Mouse (Mus musculus): ENCODE measurements around the gene Mipep.

Mipep gene

GRCm38 (mm10) chr14:60845261-60846045 is 61.1 kb downstream of the Mipep start:
- no peak for DNase-seq (ENCODE audit: low read depth, low spot score)
- Histone ChIP-seq H3K36me3 (ENCODE audit: control insufficient read depth, insufficient read depth, low read length, poor library complexity, severe bottlenecking) (0 out of 2 replicates have a peak, but pooled peaks cover 2% of the 10 kb centered on the region), H3K27me3 (ENCODE audit: control insufficient read depth, insufficient read depth, low read length, poor library complexity, severe bottlenecking) (no peaks in the 10 kb centered on the region)

- no peaks in the 10 kb centered on the region for H3K27me3 ChIP-seq (ENCODE audit: control insufficient read depth, insufficient read depth, low read length, poor library complexity, severe bottlenecking)
- H3K36me3 ChIP-seq (ENCODE audit: control insufficient read depth, insufficient read depth, low read length, poor library complexity, severe bottlenecking): 0 out of 2 replicates have a peak, but pooled peaks cover 2% of the 10 kb centered on the region
- no peak for DNase-seq (ENCODE audit: low read depth, low spot score)
Measured at GRCm38 (mm10) chr14:60846174-60846573, 61.8 kb downstream of the Mipep start.

GRCm38 (mm10) chr14:60848194-60848593 is 63.8 kb downstream of the Mipep start:
- Histone ChIP-seq H3K27me3 (ENCODE audit: control insufficient read depth, insufficient read depth, low read length, poor library complexity, severe bottlenecking) (no peaks in the 10 kb centered on the region), H3K36me3 (ENCODE audit: control insufficient read depth, insufficient read depth, low read length, poor library complexity, severe bottlenecking) (0 out of 2 replicates have a peak, but pooled peaks cover 2% of the 10 kb centered on the region)
- no peak for DNase-seq (ENCODE audit: low read depth, low spot score)

GRCm38 (mm10) chr14:60850101-60850500 is 65.7 kb downstream of the Mipep start:
- DNase-seq (ENCODE audit: low read depth, low spot score): no peak
- H3K27me3 ChIP-seq (ENCODE audit: control insufficient read depth, insufficient read depth, low read length, poor library complexity, severe bottlenecking): no peaks in the 10 kb centered on the region
- peaks cover 4% of the 10 kb centered on the region; the same call in 1 of the 2 replicates for H3K36me3 ChIP-seq (ENCODE audit: control insufficient read depth, insufficient read depth, low read length, poor library complexity, severe bottlenecking)

GRCm38 (mm10) chr14:60851632-60852031 is 67.3 kb downstream of the Mipep start:
- DNase-seq (ENCODE audit: low read depth, low spot score): no peak
- no peaks in the 10 kb centered on the region for H3K27me3 ChIP-seq (ENCODE audit: control insufficient read depth, insufficient read depth, low read length, poor library complexity, severe bottlenecking)

GRCm38 (mm10) chr14:60856199-60856912 is 72.0 kb downstream of the Mipep start:
- DNase-seq (ENCODE audit: low read depth, low spot score): no peak
- Histone ChIP-seq H3K27me3 (ENCODE audit: control insufficient read depth, insufficient read depth, low read length, poor library complexity, severe bottlenecking) (no peaks in the 10 kb centered on the region), H3K36me3 (ENCODE audit: control insufficient read depth, insufficient read depth, low read length, poor library complexity, severe bottlenecking) (peaks cover 2% of the 10 kb centered on the region; the same call in 1 of the 2 replicates)

More at GRCm38 (mm10) chr14:60851632-60852031, 67.3 kb downstream of the Mipep start:
- peaks cover 4% of the 10 kb centered on the region; the same call in 1 of the 2 replicates for H3K36me3 ChIP-seq (ENCODE audit: control insufficient read depth, insufficient read depth, low read length, poor library complexity, severe bottlenecking)

- DNase-seq (ENCODE audit: low read depth, low spot score): no peak
- Histone ChIP-seq H3K36me3 (ENCODE audit: control insufficient read depth, insufficient read depth, low read length, poor library complexity, severe bottlenecking) (peaks cover 2% of the 10 kb centered on the region; the same call in 1 of the 2 replicates), H3K27me3 (ENCODE audit: control insufficient read depth, insufficient read depth, low read length, poor library complexity, severe bottlenecking) (no peaks in the 10 kb centered on the region)
Measured at GRCm38 (mm10) chr14:60856913-60857300, 72.5 kb downstream of the Mipep start.

- Histone ChIP-seq H3K27me3 (ENCODE audit: control insufficient read depth, insufficient read depth, low read length, poor library complexity, severe bottlenecking) (no peaks in the 10 kb centered on the region), H3K36me3 (ENCODE audit: control insufficient read depth, insufficient read depth, low read length, poor library complexity, severe bottlenecking) (no peaks in the 10 kb centered on the region; the same call in 1 of the 2 replicates)
- no peak for DNase-seq (ENCODE audit: low read depth, low spot score)
Measured at GRCm38 (mm10) chr14:60863396-60863795, 79.0 kb downstream of the Mipep start.

- H3K36me3 ChIP-seq (ENCODE audit: control insufficient read depth, insufficient read depth, low read length, poor library complexity, severe bottlenecking): no peaks in the 10 kb centered on the region; the same call in 1 of the 2 replicates
- DNase-seq (ENCODE audit: low read depth, low spot score): no peak
- no peaks in the 10 kb centered on the region for H3K27me3 ChIP-seq (ENCODE audit: control insufficient read depth, insufficient read depth, low read length, poor library complexity, severe bottlenecking)
Measured at GRCm38 (mm10) chr14:60866399-60866798, 82.0 kb downstream of the Mipep start.

- no peaks in the 10 kb centered on the region for H3K36me3 ChIP-seq (ENCODE audit: control insufficient read depth, insufficient read depth, low read length, poor library complexity, severe bottlenecking)
- no peaks in the 10 kb centered on the region for H3K27me3 ChIP-seq (ENCODE audit: control insufficient read depth, insufficient read depth, low read length, poor library complexity, severe bottlenecking)
- no peak for DNase-seq (ENCODE audit: low read depth, low spot score)
Measured at GRCm38 (mm10) chr14:60868325-60868724, 84.0 kb downstream of the Mipep start.

GRCm38 (mm10) chr14:60871831-60872230 is 87.5 kb downstream of the Mipep start:
- H3K36me3 ChIP-seq (ENCODE audit: control insufficient read depth, insufficient read depth, low read length, poor library complexity, severe bottlenecking): 0 out of 2 replicates have a peak, but pooled peaks cover 2% of the 10 kb centered on the region
- no peak for DNase-seq (ENCODE audit: low read depth, low spot score)
- no peaks in the 10 kb centered on the region for H3K27me3 ChIP-seq (ENCODE audit: control insufficient read depth, insufficient read depth, low read length, poor library complexity, severe bottlenecking)

- no peaks in the 10 kb centered on the region for H3K36me3 ChIP-seq (ENCODE audit: control insufficient read depth, insufficient read depth, low read length, poor library complexity, severe bottlenecking)
- H3K27me3 ChIP-seq (ENCODE audit: control insufficient read depth, insufficient read depth, low read length, poor library complexity, severe bottlenecking): no peaks in the 10 kb centered on the region
Measured at GRCm38 (mm10) chr14:60882106-60882505, 97.7 kb downstream of the Mipep start.

GRCm38 (mm10) chr14:60882681-60883080 is 98.3 kb downstream of the Mipep start:
- Histone ChIP-seq H3K27me3 (ENCODE audit: control insufficient read depth, insufficient read depth, low read length, poor library complexity, severe bottlenecking) (no peaks in the 10 kb centered on the region), H3K36me3 (ENCODE audit: control insufficient read depth, insufficient read depth, low read length, poor library complexity, severe bottlenecking) (no peaks in the 10 kb centered on the region)
- no peak for DNase-seq (ENCODE audit: low read depth, low spot score)

More at GRCm38 (mm10) chr14:60882106-60882505, 97.7 kb downstream of the Mipep start:
- no peak for DNase-seq (ENCODE audit: low read depth, low spot score)

GRCm38 (mm10) chr14:60885361-60885950 is 101.1 kb downstream of the Mipep start:
- H3K27me3 ChIP-seq (ENCODE audit: control insufficient read depth, insufficient read depth, low read length, poor library complexity, severe bottlenecking): no peaks in the 10 kb centered on the region
- no peak for DNase-seq (ENCODE audit: low read depth, low spot score)
- H3K36me3 ChIP-seq (ENCODE audit: control insufficient read depth, insufficient read depth, low read length, poor library complexity, severe bottlenecking): no peaks in the 10 kb centered on the region

- H3K36me3 ChIP-seq (ENCODE audit: control insufficient read depth, insufficient read depth, low read length, poor library complexity, severe bottlenecking): no peaks in the 10 kb centered on the region
- no peaks in the 10 kb centered on the region for H3K27me3 ChIP-seq (ENCODE audit: control insufficient read depth, insufficient read depth, low read length, poor library complexity, severe bottlenecking)
- DNase-seq (ENCODE audit: low read depth, low spot score): no peak
Measured at GRCm38 (mm10) chr14:60893882-60894281, 109.5 kb downstream of the Mipep start.

Data from splenic B cell, adult 2 months (primary cell).